In genomic region chr12:29953999-29954398, GRCm38 (mm10) we compare ENCODE assay signal across 9 mouse cellular contexts. TPM values are rescaled to one million over a fixed set of nuclear protein-coding genes. Genes with fewer than 3 reads are reported as not detected.
A peak's percentile ranks its signal among the peaks of the same experiment; 100 is the strongest.
DNase-seq lines count a peak whose midpoint lies in the region; ATAC-seq lines count a peak whose summit lies in the region.
"Had no signal": no experiment of that assay in that cellular context is flagged by ENCODE, and none has a peak within 500 bp of the region (broad histone marks: within the 10 kb centered on the region; RNA-seq: fewer than 3 reads in every experiment).

No protein-coding gene starts in this region.

- no peaks in the 10 kb centered on the region for H3K36me3 ChIP-seq in lung, embryonic 16.5 days (ENCODE audit: control insufficient read depth, insufficient read depth, low read length)
- no peaks in the 10 kb centered on the region for H3K36me3 ChIP-seq in forebrain, embryonic 16.5 days (ENCODE audit: control insufficient read depth, insufficient read depth)
- H3K36me3 ChIP-seq in hindbrain, embryonic 15.5 days, result no peaks in the 10 kb centered on the region
- H3K36me3 ChIP-seq in stomach, embryonic 15.5 days, result no peaks in the 10 kb centered on the region

- DNase-seq in lung, postnatal 10 days, result no peak
- DNase-seq in thymus, adult 18-20 months, result no peak
- DNase-seq: lung, adult 18-20 months had no signal

- WGBS in lung, embryonic 16.5 days, result 60% methylated on average over 11 of the region's 11 CpGs
- WGBS in forebrain, embryonic 16.5 days, result 43% methylated on average over 11 of the region's 11 CpGs
- 46% methylated on average over 11 of the region's 11 CpGs for WGBS in hindbrain, embryonic 15.5 days
- WGBS in stomach, embryonic 15.5 days, result 69% methylated on average over 11 of the region's 11 CpGs

- no peak overlapping the region for H3K9ac ChIP-seq in lung, embryonic 16.5 days (ENCODE audit: low read length)
- no peak overlapping the region; the same call in 1 of the 2 replicates for H3K9ac ChIP-seq in forebrain, embryonic 16.5 days (replicated peaks; ENCODE audit: low read depth, low read length)
- H3K9ac ChIP-seq in hindbrain, embryonic 15.5 days, result no peak overlapping the region
- H3K9ac ChIP-seq in stomach, embryonic 15.5 days, result no peak overlapping the region

- peak overlapping the region; percentile 23; the same call in 1 of the 2 replicates for H3K27ac ChIP-seq in lung, embryonic 16.5 days (ENCODE audit: low read length)
- peak overlapping the region; percentile 71 for H3K27ac ChIP-seq in forebrain, embryonic 16.5 days (ENCODE audit: low read length)
- peak overlapping the region; percentile 66 for H3K27ac ChIP-seq in hindbrain, embryonic 15.5 days (replicated peaks)
- H3K27ac ChIP-seq in stomach, embryonic 15.5 days, result peak overlapping the region; percentile 24; the same call in 1 of the 2 replicates

- H3K27me3 ChIP-seq in lung, embryonic 16.5 days (ENCODE audit: control insufficient read depth, insufficient read depth, low read depth, low read length), result no peaks in the 10 kb centered on the region
- no peaks in the 10 kb centered on the region for H3K27me3 ChIP-seq in forebrain, embryonic 16.5 days (replicated peaks; ENCODE audit: control insufficient read depth, insufficient read depth, low read length)
- no peaks in the 10 kb centered on the region for H3K27me3 ChIP-seq in hindbrain, embryonic 15.5 days
- no peaks in the 10 kb centered on the region for H3K27me3 ChIP-seq in stomach, embryonic 15.5 days (replicated peaks)

- ATAC-seq in lung, embryonic 16.5 days (ENCODE audit: low read depth), result no peak
- ATAC-seq in forebrain, embryonic 16.5 days, result peak; percentile 19; the same call in 1 of the 2 replicates
- no peak for ATAC-seq in hindbrain, embryonic 15.5 days (ENCODE audit: low FRiP score, low read depth)
- no peak for ATAC-seq in stomach, embryonic 15.5 days (ENCODE audit: insufficient read depth, low FRiP score, low read depth)
- ATAC-seq in monocyte, adult 5-6 weeks (replicated peaks; ENCODE audit: insufficient number of reproducible peaks, low FRiP score, low TSS enrichment, poor library complexity, severe bottlenecking), result no peak
- ATAC-seq: inflammation-experienced regulatory T-cells, adult 6 months had no signal

- peaks cover 38% of the 10 kb centered on the region for H3K4me1 ChIP-seq in lung, embryonic 16.5 days (replicated peaks; ENCODE audit: control insufficient read depth, insufficient read depth, low read length)
- H3K4me1 ChIP-seq in forebrain, embryonic 16.5 days (replicated peaks; ENCODE audit: control insufficient read depth, insufficient read depth, low read length), result peaks cover 39% of the 10 kb centered on the region
- H3K4me1 ChIP-seq in hindbrain, embryonic 15.5 days (replicated peaks), result peaks cover 52% of the 10 kb centered on the region
- peaks cover 13% of the 10 kb centered on the region for H3K4me1 ChIP-seq in stomach, embryonic 15.5 days

- no peak overlapping the region for H3K4me2 ChIP-seq in lung, embryonic 16.5 days (ENCODE audit: low read depth, low read length)
- H3K4me2 ChIP-seq in forebrain, embryonic 16.5 days (ENCODE audit: low read length), result no peak overlapping the region
- H3K4me2 ChIP-seq in hindbrain, embryonic 15.5 days, result no peak overlapping the region
- no peak overlapping the region for H3K4me2 ChIP-seq in stomach, embryonic 15.5 days

- no peaks in the 10 kb centered on the region for H3K9me3 ChIP-seq in lung, embryonic 16.5 days (ENCODE audit: control insufficient read depth, low read length)
- H3K9me3 ChIP-seq in forebrain, embryonic 16.5 days (ENCODE audit: control insufficient read depth, low read length), result no peaks in the 10 kb centered on the region
- no peaks in the 10 kb centered on the region for H3K9me3 ChIP-seq in hindbrain, embryonic 15.5 days
- H3K9me3 ChIP-seq in stomach, embryonic 15.5 days, result no peaks in the 10 kb centered on the region

- no peak overlapping the region for H3K4me3 ChIP-seq in lung, embryonic 16.5 days (ENCODE audit: low read length)
- H3K4me3 ChIP-seq in forebrain, embryonic 16.5 days (replicated peaks; ENCODE audit: low read length), result no peak overlapping the region
- H3K4me3 ChIP-seq in hindbrain, embryonic 15.5 days, result no peak overlapping the region
- H3K4me3 ChIP-seq in stomach, embryonic 15.5 days (replicated peaks), result no peak overlapping the region

RNA-seq across cellular contexts. Expression of gene Pxdn, which starts 16.6 kb away (rescaled TPM):
- polyA plus RNA-seq in lung, embryonic 16.5 days (2015; fragmentation: Nextera tagmentation; extraction: Ambion mirVana), result 99.9 and 105 TPM in 2 replicates
- polyA plus RNA-seq in forebrain, embryonic 16.5 days (2015; fragmentation: Nextera tagmentation; extraction: Ambion mirVana), result 51.1 and 53.3 TPM in 2 replicates
- 46.9 and 48.6 TPM in 2 replicates for polyA plus RNA-seq in hindbrain, embryonic 15.5 days (2015; fragmentation: Nextera tagmentation; extraction: Ambion mirVana)
- polyA plus RNA-seq in stomach, embryonic 15.5 days (2015; fragmentation: Nextera tagmentation; extraction: Ambion mirVana), result 70.4 and 77.2 TPM in 2 replicates
- total RNA-seq in monocyte, adult 5-6 weeks (2017), result not detected in 3 replicates
- polyA plus RNA-seq: inflammation-experienced regulatory T-cells, adult 6 months had no signal
